Mouse (Mus musculus): ENCODE measurements around the gene Gm266. TPM values are rescaled to one million over a fixed set of nuclear protein-coding genes. Genes with fewer than 3 reads are reported as not detected.

Gene Gm266
- total RNA-seq, 2 experiments from 2014 or later = 3.1 to 3.3 TPM

DNA sequence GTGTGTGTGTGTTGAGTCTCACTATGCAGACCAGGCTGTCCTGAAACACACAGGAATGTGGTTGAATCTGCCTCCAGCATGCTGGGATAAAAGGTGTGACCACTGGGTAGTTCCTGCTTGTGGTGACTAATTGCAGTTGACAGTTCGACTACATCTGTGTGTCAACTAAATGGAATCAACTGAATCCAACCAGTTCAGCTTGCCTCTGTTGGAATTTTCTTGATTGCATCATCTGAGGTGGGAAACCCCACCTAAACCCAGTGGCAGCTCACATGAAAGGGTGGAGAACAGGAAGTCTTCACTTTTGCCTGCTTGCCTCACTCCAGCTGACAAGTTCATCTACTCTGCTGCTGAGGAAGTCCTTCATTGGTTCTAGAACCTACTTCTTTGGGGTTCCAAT is 14.5 kb downstream of the Gm266 start:
- no peak overlapping the region for H3K4me3 ChIP-seq
- no peak overlapping the region for H3K27ac ChIP-seq
- TF ChIP-seq CTCF (IDR thresholded peaks at IDR 0.05) = no peak
- intact Hi-C loops (cut with DNase I) = no loop called here
- DNase-seq (ENCODE audit: extremely low spot score in 1 of 2, low spot score in 2 of 2) = no peak

DNA sequence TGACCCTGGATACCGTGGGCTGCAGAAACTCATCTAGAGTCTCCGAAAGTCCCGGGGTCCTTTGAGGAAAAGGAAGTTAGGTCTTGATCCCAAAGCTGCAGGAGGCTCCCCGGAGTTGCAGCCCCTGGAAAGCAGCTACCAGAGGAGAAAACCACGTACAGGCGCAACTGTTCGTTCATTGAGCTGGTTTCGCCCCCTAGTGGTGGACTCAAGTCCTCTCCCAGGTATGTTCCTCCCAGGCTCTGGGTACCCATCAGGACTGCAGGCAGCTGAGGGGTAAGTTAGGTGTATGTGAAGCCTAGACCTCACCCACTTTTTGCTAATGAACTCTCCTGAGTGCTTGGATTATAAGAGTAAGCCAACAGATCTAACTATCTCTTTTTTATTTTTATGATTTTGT is 16.1 kb downstream of the Gm266 start:
- Histone ChIP-seq H3K27ac (no peak overlapping the region), H3K4me3 (no peak overlapping the region)
- peak; percentile 90 for TF ChIP-seq CTCF (IDR thresholded peaks at IDR 0.05)
- intact Hi-C loops (cut with DNase I) = loop anchor here (2.0 kb wide), 1 partner anchor 45 kb away; no protein-coding TSS in a partner anchor
- DNase-seq (ENCODE audit: extremely low spot score in 1 of 2, low spot score in 2 of 2) = peak; percentile 54 to 75

GRCm38 (mm10) chr12:111468206-111468605 is 17.4 kb downstream of the Gm266 start:
- H3K27ac ChIP-seq = no peak overlapping the region
- intact Hi-C loops (cut with DNase I) = loop anchor here (2.0 kb wide), 1 partner anchor 43 kb away; no protein-coding TSS in a partner anchor
- TF ChIP-seq CTCF (IDR thresholded peaks at IDR 0.05) = no peak
- H3K4me3 ChIP-seq = no peak overlapping the region
- DNase-seq (ENCODE audit: extremely low spot score in 1 of 2, low spot score in 2 of 2) = no peak

DNA sequence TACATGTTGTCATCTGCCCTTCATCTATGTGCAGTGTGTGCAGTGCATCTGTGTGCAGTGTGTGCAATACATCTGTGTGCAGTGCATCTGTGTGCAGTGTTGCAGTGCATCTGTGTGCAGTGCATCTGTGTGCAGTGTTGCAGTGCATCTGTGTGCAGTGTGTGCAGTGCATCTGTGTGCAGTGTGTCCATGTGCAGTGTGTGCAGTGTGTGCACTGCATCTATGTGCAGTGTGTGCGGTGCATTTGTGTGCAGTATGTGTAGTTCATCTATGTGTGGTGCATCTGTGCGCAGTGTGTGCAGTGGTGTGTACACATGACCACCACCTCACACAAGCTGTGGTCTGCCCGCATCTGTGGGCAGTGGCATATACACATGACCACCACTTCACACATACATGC is 19.3 kb downstream of the Gm266 start:
- TF ChIP-seq CTCF (IDR thresholded peaks at IDR 0.05) = no peak
- intact Hi-C loops (cut with DNase I) = no loop called here
- Histone ChIP-seq H3K27ac (no peak overlapping the region), H3K4me3 (no peak overlapping the region)
- DNase-seq (ENCODE audit: extremely low spot score in 1 of 2, low spot score in 2 of 2) = no peak

- TF ChIP-seq CTCF (IDR thresholded peaks at IDR 0.05) = no peak
- DNase-seq (ENCODE audit: extremely low spot score in 1 of 2, low spot score in 2 of 2) = no peak
- Histone ChIP-seq H3K4me3 (no peak overlapping the region), H3K27ac (no peak overlapping the region)
- intact Hi-C loops (cut with DNase I) = no loop called here
These were observed 22.1 kb downstream of the Gm266 start for GRCm38 (mm10) chr12:111463570-111463969.

- no peak for DNase-seq (ENCODE audit: extremely low spot score in 1 of 2, low spot score in 2 of 2)
- no peak for TF ChIP-seq CTCF (IDR thresholded peaks at IDR 0.05)
- Histone ChIP-seq H3K27ac (no peak overlapping the region), H3K4me3 (no peak overlapping the region)
- intact Hi-C loops (cut with DNase I) = no loop called here
These were observed 27.9 kb downstream of the Gm266 start for GRCm38 (mm10) chr12:111457742-111458141.

- intact Hi-C loops (cut with DNase I) = no loop called here
- H3K27ac ChIP-seq = no peak overlapping the region
- H3K4me3 ChIP-seq = no peak overlapping the region
- no peak for DNase-seq (ENCODE audit: extremely low spot score in 1 of 2, low spot score in 2 of 2)
- no peak for TF ChIP-seq CTCF (IDR thresholded peaks at IDR 0.05)
These were observed 29.8 kb downstream of the Gm266 start for GRCm38 (mm10) chr12:111455860-111456259.

- intact Hi-C loops (cut with DNase I) = no loop called here
- no peak for TF ChIP-seq CTCF (IDR thresholded peaks at IDR 0.05)
- no peak for DNase-seq (ENCODE audit: extremely low spot score in 1 of 2, low spot score in 2 of 2)
- H3K4me3 ChIP-seq = no peak overlapping the region
- H3K27ac ChIP-seq = no peak overlapping the region
These were observed 30.2 kb downstream of the Gm266 start for GRCm38 (mm10) chr12:111455311-111455846.

DNA sequence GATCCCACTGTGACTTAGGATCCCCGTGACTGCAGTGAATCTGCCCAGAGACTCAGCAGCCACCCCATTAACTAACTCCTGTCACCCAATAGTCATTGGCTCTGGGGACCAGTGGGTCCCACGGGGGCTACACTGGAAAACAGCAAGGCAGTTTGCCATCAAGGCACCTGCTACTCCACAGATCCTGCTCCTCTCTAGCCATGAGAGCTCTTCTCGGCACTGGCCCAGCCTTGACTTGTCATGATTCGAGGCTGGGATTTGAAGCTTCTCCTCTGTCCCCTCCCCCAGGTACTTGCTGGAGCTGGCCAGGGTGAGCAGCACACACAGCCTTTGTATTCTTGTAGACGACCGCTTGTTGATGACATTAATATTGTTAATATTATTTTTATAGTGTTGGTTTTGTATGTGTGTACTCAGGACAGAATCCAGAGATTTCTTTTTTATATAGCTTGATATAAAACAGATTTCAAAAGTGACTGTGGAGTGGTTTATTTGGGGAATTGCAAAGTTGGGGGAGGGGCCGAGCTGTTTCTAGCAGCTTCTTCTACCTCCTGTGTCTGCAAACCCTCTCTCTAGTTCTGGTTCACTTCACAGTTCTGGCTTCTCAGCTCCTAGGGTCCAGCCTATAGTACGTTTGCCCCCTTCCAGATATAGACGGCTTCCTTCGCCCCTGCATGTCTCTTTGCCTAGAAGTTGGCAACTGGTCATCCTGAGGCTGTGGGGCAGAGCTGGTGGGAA is 30.9 kb downstream of the Gm266 start:
- DNase-seq (ENCODE audit: extremely low spot score in 1 of 2, low spot score in 2 of 2) = no peak
- TF ChIP-seq CTCF (IDR thresholded peaks at IDR 0.05) = no peak
- intact Hi-C loops (cut with DNase I) = no loop called here
- Histone ChIP-seq H3K4me3 (no peak overlapping the region), H3K27ac (no peak overlapping the region)

DNA sequence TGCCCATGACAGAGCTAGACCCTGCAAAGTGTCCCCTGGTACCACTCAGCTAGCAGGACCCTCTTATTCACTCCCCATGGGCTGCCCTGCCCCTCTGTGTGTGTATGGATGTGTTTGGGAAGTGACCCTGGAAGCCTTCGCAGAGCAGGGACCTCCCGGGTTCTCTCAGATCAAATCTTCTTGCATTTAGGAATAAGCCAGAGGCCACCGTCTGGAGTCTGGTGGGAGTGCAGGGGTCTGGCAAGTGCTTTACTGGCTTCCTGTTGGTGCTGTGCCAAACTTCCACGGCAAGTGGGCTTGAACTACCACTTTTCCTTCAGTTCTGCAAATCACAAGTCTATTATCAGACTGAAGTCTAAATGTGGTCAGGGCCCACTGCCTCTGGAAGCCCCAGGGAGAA is 31.6 kb downstream of the Gm266 start:
- Histone ChIP-seq H3K4me3 (no peak overlapping the region), H3K27ac (no peak overlapping the region)
- intact Hi-C loops (cut with DNase I) = no loop called here
- DNase-seq (ENCODE audit: extremely low spot score in 1 of 2, low spot score in 2 of 2) = no peak
- no peak for TF ChIP-seq CTCF (IDR thresholded peaks at IDR 0.05)

DNA sequence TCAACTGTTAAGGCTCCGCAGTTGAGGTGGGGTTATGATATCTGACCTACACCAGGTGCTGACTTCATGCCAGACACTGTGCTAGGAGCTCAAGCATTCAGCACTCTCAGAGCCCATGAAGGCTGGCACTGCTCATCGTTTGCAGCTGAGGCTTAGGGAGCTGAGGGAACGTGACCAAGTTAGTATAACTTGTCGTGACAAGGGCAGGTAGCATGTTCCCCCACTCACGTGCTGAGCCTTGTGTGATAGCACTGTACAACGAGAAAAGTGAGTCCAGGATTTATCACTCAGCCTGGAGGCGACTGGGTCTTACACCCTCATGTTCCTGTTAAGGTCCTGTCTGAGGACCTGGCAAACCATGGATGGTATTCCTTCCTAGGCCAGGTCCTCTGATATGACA is 34.1 kb downstream of the Gm266 start:
- no peak for DNase-seq (ENCODE audit: extremely low spot score in 1 of 2, low spot score in 2 of 2)
- Histone ChIP-seq H3K4me3 (no peak overlapping the region), H3K27ac (no peak overlapping the region)
- no peak for TF ChIP-seq CTCF (IDR thresholded peaks at IDR 0.05)
- intact Hi-C loops (cut with DNase I) = no loop called here

DNA sequence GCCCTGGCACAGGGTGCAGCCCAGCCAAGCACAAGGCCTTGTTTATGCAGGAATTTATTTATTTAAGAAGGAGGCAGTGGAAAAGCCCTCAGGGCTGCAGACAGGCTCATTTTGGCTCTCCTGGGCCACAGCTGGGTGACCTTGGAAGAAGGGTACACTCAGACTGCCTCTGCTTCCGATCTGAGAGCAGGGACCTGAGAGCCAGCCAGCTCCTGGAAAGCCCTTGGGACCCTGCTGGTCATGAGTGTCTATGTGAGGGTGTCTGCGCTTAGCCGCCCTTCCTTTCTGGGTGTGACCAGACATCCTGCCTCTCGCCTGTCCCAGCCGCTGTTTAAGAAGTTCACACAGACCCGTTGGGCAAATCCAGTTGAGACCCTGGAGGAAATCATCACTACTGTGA is 35.3 kb downstream of the Gm266 start:
- no peak overlapping the region for H3K27ac ChIP-seq
- TF ChIP-seq CTCF (IDR thresholded peaks at IDR 0.05) = no peak
- DNase-seq (ENCODE audit: extremely low spot score in 1 of 2, low spot score in 2 of 2) = no peak
- H3K4me3 ChIP-seq = no peak overlapping the region
- intact Hi-C loops (cut with DNase I) = no loop called here

Data from left cerebral cortex, adult 2 months (tissue).